Mouse (Mus musculus): ENCODE results near the gene Tmprss13. TPM values are rescaled to one million over a fixed set of nuclear protein-coding genes. Genes with fewer than 3 reads are reported as not detected.
A peak's percentile ranks its signal among the peaks of the same experiment; 100 is the strongest.

Tmprss13 gene
- total RNA-seq, 2 experiments from 2014 or later = 0.26 to 0.56 TPM

GRCm38 (mm10) chr9:45329577-45329976, 10.7 kb downstream of the Tmprss13 start:
- DNase-seq = no peak

DNA sequence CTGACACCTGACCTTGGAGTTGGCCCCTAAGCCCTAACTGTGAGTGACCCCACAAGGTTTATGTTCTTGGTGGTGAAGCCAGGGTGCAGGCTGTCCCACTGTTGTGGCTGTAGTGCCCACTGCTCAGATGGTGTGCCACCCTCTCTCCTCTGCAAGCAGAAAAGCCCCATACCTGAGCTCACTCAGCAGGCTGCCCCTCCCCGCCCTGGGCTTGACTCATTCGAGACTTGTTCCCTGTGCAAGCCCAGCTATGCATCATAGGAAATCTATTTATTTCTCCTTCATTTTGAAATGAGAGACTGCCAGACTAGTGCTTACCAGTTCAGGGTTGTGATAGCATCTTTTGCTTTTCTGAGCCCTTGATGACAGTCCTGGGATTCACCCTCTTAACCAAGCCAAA, 18.5 kb downstream of the Tmprss13 start:
- no peak for DNase-seq

- DNase-seq = no peak
These were observed 24.2 kb downstream of the Tmprss13 start for GRCm38 (mm10) chr9:45343066-45343465.

GRCm38 (mm10) chr9:45345516-45345915, 26.6 kb downstream of the Tmprss13 start:
- DNase-seq = peak; percentile 23

GRCm38 (mm10) chr9:45346276-45346675, 27.4 kb downstream of the Tmprss13 start:
- peak; percentile 9 for DNase-seq

DNA sequence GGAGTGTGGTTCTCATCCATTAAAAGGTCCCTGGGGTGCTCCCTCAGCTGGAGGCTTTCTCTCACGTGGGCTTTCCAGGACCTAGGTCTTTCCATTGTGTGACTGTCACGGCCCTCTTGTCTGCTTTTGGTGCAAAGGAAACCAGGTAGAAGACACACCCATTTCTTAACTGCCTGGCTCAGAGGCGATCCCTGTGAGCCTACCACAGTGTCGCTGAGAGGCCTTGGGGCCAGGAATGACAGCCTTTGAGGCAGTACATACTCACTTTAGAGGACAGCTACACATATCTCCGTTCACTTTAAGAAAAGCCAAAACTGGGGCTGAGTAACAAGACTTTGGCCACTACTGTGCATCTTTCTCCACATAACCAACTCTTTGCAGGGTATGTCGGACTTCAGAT, 29.7 kb downstream of the Tmprss13 start:
- DNase-seq = no peak

DNA sequence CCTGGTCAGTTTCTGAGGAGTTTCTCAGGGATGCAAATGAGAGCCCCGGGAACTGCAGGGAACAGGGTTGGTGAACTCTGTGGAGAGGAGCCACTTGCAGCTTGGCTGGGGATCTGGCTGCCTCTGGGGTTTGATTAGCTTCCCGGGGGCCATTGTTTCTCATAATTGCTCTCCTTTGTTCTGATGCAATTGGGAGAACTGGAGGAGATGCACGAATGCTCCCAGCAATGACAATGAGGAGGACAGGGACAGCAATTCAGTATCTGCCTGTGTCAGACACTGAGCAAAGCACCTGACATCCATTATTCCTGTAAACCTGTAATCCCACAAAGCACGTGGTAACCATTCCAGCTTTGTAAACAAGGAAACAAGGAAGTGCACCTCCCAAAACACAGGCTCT, 30.3 kb downstream of the Tmprss13 start:
- no peak for DNase-seq

DNA sequence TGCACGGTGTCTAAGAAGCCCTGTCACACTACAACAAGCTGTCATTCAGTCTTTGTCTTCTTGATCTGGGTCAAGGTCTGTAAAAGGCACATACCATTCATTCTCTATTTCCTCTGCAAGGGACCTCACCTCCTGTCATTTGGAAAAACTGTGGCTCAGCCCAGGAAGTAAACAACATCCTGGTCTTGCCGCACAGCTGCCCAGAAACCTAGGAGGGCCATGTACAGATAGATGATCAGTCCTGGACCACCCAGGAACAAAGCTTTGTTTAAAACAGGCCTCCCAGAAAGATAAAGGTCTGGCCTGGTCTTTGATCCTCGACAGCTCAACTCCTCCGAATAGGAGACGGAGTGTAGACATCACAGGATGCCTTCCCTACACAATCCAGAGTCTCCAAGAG, 31.0 kb downstream of the Tmprss13 start:
- DNase-seq = no peak

DNA sequence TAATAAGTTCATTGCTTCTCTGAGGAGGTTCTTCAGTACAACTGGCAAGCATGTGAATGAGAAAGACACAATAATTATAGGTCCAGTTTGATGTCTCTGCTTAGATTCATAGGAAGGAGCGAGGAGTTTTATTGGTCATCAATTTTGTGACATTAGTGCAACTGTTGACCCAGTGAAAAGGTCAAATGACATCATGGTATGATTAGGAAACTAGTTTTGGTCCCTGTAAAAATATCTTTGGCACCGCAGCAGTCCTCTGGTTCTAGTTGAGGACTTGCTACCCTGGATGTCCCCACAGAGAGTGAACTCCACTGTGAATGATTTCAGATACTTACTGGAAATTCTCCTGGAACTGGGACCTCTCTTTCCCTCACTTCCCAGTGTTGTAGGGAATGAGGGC, 36.3 kb downstream of the Tmprss13 start:
- no peak for DNase-seq

DNA sequence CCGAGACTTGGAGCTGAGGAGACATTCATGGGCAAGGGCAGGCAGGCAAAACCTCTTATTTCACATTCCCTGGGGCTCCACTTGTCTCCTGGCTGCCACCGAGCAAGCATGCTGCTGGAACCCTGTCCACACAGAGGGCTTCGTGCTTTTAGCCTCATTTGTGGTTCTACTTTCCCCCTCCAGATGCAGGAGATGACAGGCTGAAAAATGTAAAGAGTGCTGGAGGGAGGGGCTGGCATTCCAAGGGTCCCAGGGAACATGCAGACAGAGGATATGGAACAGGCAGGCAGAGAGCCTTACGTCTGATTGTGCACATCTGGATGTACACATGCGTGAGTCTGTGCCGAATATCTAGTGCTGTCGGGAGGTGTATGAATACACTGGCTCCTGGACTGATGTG, 39.5 kb downstream of the Tmprss13 start:
- DNase-seq = no peak

DNA sequence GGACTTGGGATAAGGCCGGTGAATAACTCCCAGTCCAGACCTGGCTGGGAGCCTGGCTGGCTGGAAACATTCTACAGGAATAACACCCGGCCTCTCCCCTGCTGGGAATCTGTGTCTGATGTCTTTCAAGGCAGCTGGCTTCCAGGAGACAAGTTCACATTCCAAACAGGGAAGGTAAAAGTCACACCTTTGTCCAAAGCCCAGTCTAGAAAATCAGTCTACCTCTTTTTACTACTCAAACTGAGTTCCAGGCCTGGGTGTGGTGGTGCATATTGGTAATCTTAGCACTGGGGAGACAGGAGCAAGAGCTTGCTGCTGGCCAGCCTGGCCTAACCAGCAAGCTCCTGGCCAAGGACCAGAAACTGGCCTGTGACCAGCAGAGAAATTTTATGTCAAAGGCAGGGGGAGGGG, 43.2 kb downstream of the Tmprss13 start:
- no peak for DNase-seq

GRCm38 (mm10) chr9:45363639-45364214, 44.8 kb downstream of the Tmprss13 start:
- no peak for DNase-seq

- no peak for DNase-seq
These were observed 48.8 kb downstream of the Tmprss13 start for GRCm38 (mm10) chr9:45367716-45368115.

DNA sequence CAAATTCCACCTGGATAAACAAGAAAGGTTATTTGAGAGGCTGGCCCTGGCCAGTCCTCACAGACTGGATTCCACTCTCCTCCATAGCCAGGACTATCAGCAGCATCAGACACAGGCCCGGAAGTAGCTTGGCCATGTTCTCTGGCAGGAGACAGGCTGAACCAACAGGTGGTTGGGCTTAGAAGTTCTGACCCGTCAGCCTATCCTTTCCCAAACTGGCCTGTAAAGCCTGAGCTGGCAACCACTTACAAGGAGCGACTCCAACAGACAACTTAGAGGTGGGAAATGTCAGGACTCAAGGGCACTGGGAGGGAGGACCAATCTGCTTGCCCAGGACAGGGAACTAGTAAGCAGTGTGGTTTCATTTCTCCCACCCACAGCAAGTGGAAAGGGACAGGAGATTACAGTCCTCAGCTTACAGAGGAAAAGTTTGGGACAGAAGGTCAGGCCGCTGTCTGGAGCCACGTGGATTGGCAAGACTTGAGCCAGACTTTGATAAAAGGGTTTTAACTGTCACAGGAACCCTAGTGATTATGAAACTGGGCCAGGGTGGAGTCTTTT, 49.5 kb downstream of the Tmprss13 start:
- peak; percentile 70 for DNase-seq

- DNase-seq = peak; percentile 54
These were observed 51.2 kb downstream of the Tmprss13 start, which contains the start of gene Fxyd6 for GRCm38 (mm10) chr9:45370117-45370561. Gene Fxyd6 (plus strand): TSS chr9:45370185.

- no peak for DNase-seq
These were observed 51.9 kb downstream of the Tmprss13 start for GRCm38 (mm10) chr9:45370616-45371336.

- no peak for DNase-seq
These were observed 52.4 kb downstream of the Tmprss13 start for GRCm38 (mm10) chr9:45371337-45371707.

GRCm38 (mm10) chr9:45373896-45374295, 55.0 kb downstream of the Tmprss13 start:
- no peak for DNase-seq

- no peak for DNase-seq
These were observed 56.1 kb downstream of the Tmprss13 start for GRCm38 (mm10) chr9:45374988-45375502.

- DNase-seq = no peak
These were observed 57.5 kb downstream of the Tmprss13 start for GRCm38 (mm10) chr9:45376427-45376826.

DNA sequence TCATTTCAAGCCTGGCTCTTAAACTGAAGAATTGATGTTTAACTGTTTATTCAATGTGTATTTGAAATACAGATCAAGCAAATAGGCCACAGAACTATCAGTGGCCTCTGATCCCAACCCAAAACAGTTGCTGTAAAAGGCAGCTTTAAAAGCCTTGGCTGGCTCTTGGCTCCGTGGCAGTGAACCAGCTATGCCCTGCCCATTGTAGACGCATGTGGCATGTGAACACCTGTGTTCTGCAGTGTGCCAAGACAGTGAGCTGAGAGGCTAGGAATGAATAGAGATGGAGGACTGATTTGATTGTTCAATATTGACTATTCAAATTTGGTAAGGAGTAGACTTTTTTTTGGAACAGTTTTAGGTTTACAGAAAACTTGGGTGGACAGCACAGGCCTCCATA, 58.0 kb downstream of the Tmprss13 start:
- DNase-seq = no peak

DNA sequence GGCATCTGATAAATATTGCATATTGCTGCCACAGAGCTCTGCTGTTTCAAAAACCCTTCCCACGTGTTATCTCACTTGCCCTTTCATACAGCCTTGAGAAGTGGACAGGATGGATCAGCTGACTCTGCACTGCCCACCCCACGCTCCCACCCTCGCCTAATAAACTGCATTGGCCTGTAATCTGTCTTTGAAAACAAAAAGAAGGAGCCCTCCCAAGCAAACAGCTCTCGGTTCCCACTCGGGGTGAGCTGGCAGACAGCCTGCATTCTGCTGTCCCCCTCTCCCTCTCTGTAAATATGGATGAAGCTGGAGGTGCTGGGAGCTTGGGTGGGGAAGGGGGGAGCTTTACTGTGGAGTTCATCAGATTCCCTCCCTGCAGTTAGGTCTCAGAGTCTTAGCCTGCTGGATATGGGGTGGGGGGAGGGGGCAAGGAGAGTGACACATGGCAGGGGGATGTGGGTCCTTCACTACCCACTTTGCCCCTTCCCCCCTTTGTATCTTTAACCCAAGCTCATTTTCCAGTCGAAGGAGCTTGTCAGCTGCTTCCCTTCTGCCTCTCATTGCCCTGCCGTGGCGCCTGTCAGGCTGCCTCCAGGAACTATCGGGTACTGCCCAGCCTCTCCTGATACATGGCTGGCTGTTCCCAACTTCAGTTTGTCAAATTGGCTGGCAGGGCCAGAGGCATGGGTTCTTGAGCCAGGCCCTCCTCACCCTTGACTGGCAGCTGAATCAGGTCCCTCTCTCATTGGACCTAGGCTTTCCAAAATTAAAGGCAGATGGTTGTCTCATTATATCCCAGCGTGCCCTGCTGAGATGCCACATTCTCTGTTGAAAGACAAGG, 61.7 kb downstream of the Tmprss13 start:
- DNase-seq = no peak

Data from gastrocnemius, postnatal 25 days (tissue).